Mouse (Mus musculus) urinary bladder, postnatal 10 days (tissue): ENCODE data around the gene Efcab5.

ENCODE experiments used
- DNase-seq: peaks from one replicate; pipeline ENCODE4 v3.0.0; 2022; ENCODE audit warnings: low spot score

Efcab5 gene

GRCm38 (mm10) chr11:77188868-77189267 is at the start of gene Efcab5:
Gene Efcab5 (minus strand): TSS chr11:77188968.
- DNase-seq, result no peak

GRCm38 (mm10) chr11:77235267-77235666 is 46.5 kb upstream of the Efcab5 start:
- DNase-seq, result no peak

- no peak for DNase-seq
Observed at GRCm38 (mm10) chr11:77231514-77231913, 42.7 kb upstream of the Efcab5 start.

- no peak for DNase-seq
Observed at GRCm38 (mm10) chr11:77230765-77231164, 42.0 kb upstream of the Efcab5 start.

GRCm38 (mm10) chr11:77216761-77217130 is 28.0 kb upstream of the Efcab5 start:
- DNase-seq, result no peak

GRCm38 (mm10) chr11:77215951-77216760 is 27.4 kb upstream of the Efcab5 start, which contains the start of gene Ssh2:
Gene Ssh2 (plus strand): TSS chr11:77216287.
- DNase-seq, result peak; percentile 30

GRCm38 (mm10) chr11:77215483-77215882 is 26.7 kb upstream of the Efcab5 start:
- DNase-seq, result no peak

- DNase-seq, result no peak
Observed at GRCm38 (mm10) chr11:77214755-77215154, 26.0 kb upstream of the Efcab5 start.

- DNase-seq, result no peak
Observed at GRCm38 (mm10) chr11:77214142-77214692, 25.4 kb upstream of the Efcab5 start.

- no peak for DNase-seq
Observed at GRCm38 (mm10) chr11:77200703-77201102, 11.9 kb upstream of the Efcab5 start.

- DNase-seq, result no peak
Observed at GRCm38 (mm10) chr11:77199636-77200035, 10.9 kb upstream of the Efcab5 start.

- DNase-seq, result no peak
Observed at GRCm38 (mm10) chr11:77196181-77197143, 7.7 kb upstream of the Efcab5 start.

GRCm38 (mm10) chr11:77195360-77196109 is 6.8 kb upstream of the Efcab5 start:
- DNase-seq, result no peak

GRCm38 (mm10) chr11:77194762-77195161 is 6.0 kb upstream of the Efcab5 start:
- DNase-seq, result no peak

GRCm38 (mm10) chr11:77193941-77194553 is 5.3 kb upstream of the Efcab5 start:
- no peak for DNase-seq

GRCm38 (mm10) chr11:77193410-77193809 is 4.6 kb upstream of the Efcab5 start:
- DNase-seq, result no peak

GRCm38 (mm10) chr11:77184926-77185325 is 3.8 kb downstream of the Efcab5 start:
- no peak for DNase-seq

- DNase-seq, result no peak
Observed at GRCm38 (mm10) chr11:77182616-77183015, 6.2 kb downstream of the Efcab5 start.

GRCm38 (mm10) chr11:77182041-77182440 is 6.7 kb downstream of the Efcab5 start:
- no peak for DNase-seq

GRCm38 (mm10) chr11:77181528-77181927 is 7.2 kb downstream of the Efcab5 start:
- DNase-seq, result no peak

GRCm38 (mm10) chr11:77180886-77181285 is 7.9 kb downstream of the Efcab5 start:
- DNase-seq, result no peak
